Mouse (Mus musculus): Measurements from ENCODE around the gene Mndal.

DNA sequence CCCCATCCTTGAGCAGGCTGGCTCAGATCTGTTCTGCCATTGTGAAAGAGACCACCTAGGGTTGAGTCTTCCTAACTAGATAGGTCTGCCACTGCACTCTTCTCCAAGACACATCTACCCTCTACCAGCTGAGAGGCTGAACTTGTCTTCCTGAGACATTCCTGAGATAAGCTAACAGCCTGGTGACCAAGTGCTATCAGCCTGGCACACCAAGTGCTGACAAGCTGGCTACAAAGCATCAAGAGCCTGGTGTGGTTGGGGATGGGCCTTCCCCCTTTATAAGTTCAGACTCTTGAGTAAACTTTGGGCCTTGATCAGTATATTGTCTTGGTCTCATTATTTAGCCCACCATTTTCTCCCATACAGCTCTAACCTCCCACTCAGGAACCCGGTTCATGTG, 97.5 kb downstream of the Mndal start:
- TF ChIP-seq POLR2A (IDR thresholded peaks at IDR 0.05; ENCODE audit: borderline replicate concordance, extremely low read depth, insufficient read depth, insufficient read length, poor library complexity, severe bottlenecking) (no peak), CTCF (IDR thresholded peaks at IDR 0.05; ENCODE audit: borderline replicate concordance, extremely low read depth, insufficient read depth, insufficient read length) (no peak)
